In the genomic region with DNA sequence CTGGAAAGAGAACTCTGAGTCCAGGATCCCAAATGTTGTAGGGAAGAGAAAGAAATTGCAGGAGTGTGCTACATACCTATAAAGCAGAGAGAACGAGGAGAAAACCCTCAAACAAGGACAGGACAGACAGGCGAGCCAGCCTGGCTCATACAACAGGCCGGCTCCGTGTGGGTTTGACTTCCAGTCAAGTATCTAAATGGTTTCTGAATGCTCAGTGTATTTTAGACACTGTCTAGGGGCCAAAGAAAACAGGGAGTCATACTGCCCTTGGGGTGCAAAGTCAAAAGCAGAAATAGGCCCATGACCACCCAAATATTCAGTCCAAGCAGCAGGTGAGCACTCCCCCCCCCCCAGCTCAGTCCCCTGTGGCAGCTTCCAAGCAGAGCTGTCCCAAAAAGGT, we compare ENCODE assay signal across 45 mouse cellular contexts. TPM values are rescaled to one million over a fixed set of nuclear protein-coding genes. Genes with fewer than 3 reads are reported as not detected.
"Had no signal": no experiment of that assay in that cellular context is flagged by ENCODE, and none has a peak within 500 bp of the region (broad histone marks: within the 10 kb centered on the region; RNA-seq: fewer than 3 reads in every experiment).

No protein-coding gene starts in this region.

- H3K27ac ChIP-seq: heart, embryonic 13.5 days; heart, embryonic 15.5 days; hindbrain, embryonic 10.5 days; hindbrain, embryonic 12.5 days; hindbrain, embryonic 13.5 days; hindbrain, embryonic 14.5 days; hindbrain, embryonic 15.5 days; hindbrain, postnatal 0 days; intestine, embryonic 15.5 days; kidney, embryonic 15.5 days; kidney, postnatal 0 days; layer of hippocampus, adult 2 months had no signal

- ATAC-seq: hindbrain, embryonic 16.5 days; hindbrain, postnatal 0 days; inflammation-experienced regulatory T-cells, adult 6 months; intestine, embryonic 15.5 days; intestine, embryonic 16.5 days; intestine, postnatal 0 days had no signal

- H3K9me3 ChIP-seq: heart, embryonic 12.5 days; heart, embryonic 13.5 days; heart, embryonic 15.5 days; hindbrain, embryonic 10.5 days; hindbrain, embryonic 12.5 days; hindbrain, embryonic 13.5 days; hindbrain, embryonic 15.5 days; intestine, embryonic 15.5 days; kidney, embryonic 15.5 days had no signal

- H3K9ac ChIP-seq: heart, embryonic 12.5 days; heart, embryonic 13.5 days; heart, embryonic 15.5 days; hindbrain, embryonic 12.5 days; hindbrain, embryonic 13.5 days; hindbrain, embryonic 14.5 days; hindbrain, embryonic 15.5 days; intestine, embryonic 15.5 days; kidney, embryonic 15.5 days had no signal

- H3K4me3 ChIP-seq: heart, embryonic 12.5 days; heart, embryonic 13.5 days; heart, embryonic 15.5 days; hindbrain, embryonic 10.5 days; hindbrain, embryonic 12.5 days; hindbrain, embryonic 13.5 days; hindbrain, embryonic 15.5 days; intestine, embryonic 15.5 days; kidney, embryonic 15.5 days; layer of hippocampus, adult 2 months had no signal

- H3K4me1 ChIP-seq: heart, embryonic 12.5 days; heart, embryonic 13.5 days; heart, embryonic 15.5 days; hindbrain, embryonic 15.5 days; kidney, embryonic 15.5 days had no signal

- H3K4me2 ChIP-seq: heart, embryonic 11.5 days; heart, embryonic 12.5 days; heart, embryonic 13.5 days; heart, embryonic 15.5 days; hindbrain, embryonic 12.5 days; hindbrain, embryonic 13.5 days; hindbrain, embryonic 14.5 days; hindbrain, embryonic 15.5 days; intestine, embryonic 15.5 days; kidney, embryonic 15.5 days had no signal

- H3K27me3 ChIP-seq: heart, embryonic 12.5 days; heart, embryonic 13.5 days; heart, embryonic 15.5 days; hindbrain, embryonic 12.5 days; hindbrain, embryonic 13.5 days; hindbrain, embryonic 15.5 days; intestine, embryonic 15.5 days; kidney, embryonic 15.5 days had no signal

- DNase-seq: heart, postnatal 10 days; heart, postnatal 14 days; heart, postnatal 36 days; heart, postnatal 4 days; kidney, adult 11 months; kidney, adult 18-20 months; kidney, adult 2 months; kidney, adult 8-10 months; kidney, adult 9 months; kidney, postnatal 10 days; kidney, postnatal 14 days; kidney, postnatal 36 days; kidney, postnatal 4 days; layer of hippocampus, adult 9-11 months; layer of hippocampus, postnatal 36 days had no signal

RNA-seq across cellular contexts. Expression of gene Pnldc1, which starts 4.2 kb away (rescaled TPM):
- total RNA-seq: hematopoietic stem cell, adult 5-6 weeks had no signal

RNA-seq across cellular contexts. Expression of gene Mrgprh, which starts 30.0 kb away (rescaled TPM):
- total RNA-seq: hematopoietic stem cell, adult 5-6 weeks; hindbrain, postnatal 0 days; layer of hippocampus, adult 18-20 months; layer of hippocampus, postnatal 10 days; layer of hippocampus, postnatal 14 days; layer of hippocampus, postnatal 36 days; left cerebral cortex, adult 18-20 months had no signal
- polyA plus RNA-seq: heart, embryonic 12.5 days; heart, embryonic 13.5 days; heart, embryonic 16.5 days; hindbrain, embryonic 10.5 days; hindbrain, embryonic 11.5 days; hindbrain, embryonic 12.5 days; hindbrain, embryonic 13.5 days; hindbrain, embryonic 14.5 days; hindbrain, embryonic 15.5 days; hindbrain, embryonic 16.5 days; hindbrain, postnatal 0 days; inflammation-experienced regulatory T-cells, adult 6 months; intestine, embryonic 14.5 days; intestine, embryonic 15.5 days; intestine, embryonic 16.5 days; intestine, postnatal 0 days; kidney, embryonic 14.5 days; kidney, embryonic 15.5 days; kidney, embryonic 16.5 days; kidney, postnatal 0 days had no signal

RNA-seq across cellular contexts. Expression of gene Acat3, which starts 34.6 kb away (rescaled TPM):
- total RNA-seq: heart, postnatal 10 days; heart, postnatal 25 days; heart, postnatal 4 days had no signal
- polyA plus RNA-seq: heart, postnatal 0 days had no signal
